Mouse (Mus musculus): ENCODE data around the gene Rbp3. TPM values are rescaled to one million over a fixed set of nuclear protein-coding genes. Genes with fewer than 3 reads are reported as not detected.
A peak's percentile ranks its signal among the peaks of the same experiment; 100 is the strongest.

Rbp3 gene
- polyA plus RNA-seq (2014; fragmentation: Nextera tagmentation; extraction: Ambion mirVana) = not detected in 2 replicates

GRCm38 (mm10) chr14:33953761-33954160 is at the start of gene Rbp3:
Rbp3 (plus strand) TSS chr14:33954003.
- H3K27ac ChIP-seq (ENCODE audit: low read depth, low read length) = no peak within 1 kb of the TSS
- H3K4me3 ChIP-seq (ENCODE audit: low read length) = no peak within 1 kb of the TSS
- WGBS = 86% methylated on average over 5 of the region's 5 CpGs
- H3K9me3 ChIP-seq (ENCODE audit: control insufficient read depth, low read length) = no peaks in the 10 kb centered on the region
- H3K4me2 ChIP-seq (replicated peaks; ENCODE audit: low read depth, low read length) = no peak within 1 kb of the TSS
- no peak for ATAC-seq (ENCODE audit: low FRiP score, low TSS enrichment)
- no peaks in the 10 kb centered on the region for H3K27me3 ChIP-seq (ENCODE audit: control insufficient read depth, insufficient read depth, low read length)
- no peak within 1 kb of the TSS for H3K9ac ChIP-seq (ENCODE audit: low read depth, low read length)
- no peaks in the 10 kb centered on the region for H3K4me1 ChIP-seq (ENCODE audit: control insufficient read depth, insufficient read depth, low read length)
- no peaks in the 10 kb centered on the region for H3K36me3 ChIP-seq (ENCODE audit: control insufficient read depth, insufficient read depth, low read length)

DNA sequence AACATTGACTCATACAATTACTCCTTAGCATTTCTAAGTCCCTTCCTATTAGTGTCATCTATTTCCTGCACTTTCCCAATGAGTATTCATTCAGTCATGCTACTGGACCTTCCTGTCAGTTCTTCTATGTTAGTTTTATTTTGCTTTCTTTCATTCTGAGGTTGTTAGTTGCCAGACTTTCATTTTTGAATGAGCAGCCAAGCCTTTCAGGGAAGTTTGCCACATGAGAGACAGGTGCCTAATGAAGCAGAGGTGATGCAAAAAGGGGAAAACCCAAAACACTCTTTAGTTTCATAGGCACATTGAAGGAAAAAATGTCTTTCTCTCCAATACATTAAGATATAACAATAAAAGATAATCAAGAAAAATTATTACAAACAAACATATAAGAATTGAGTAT is 49.0 kb upstream of the Rbp3 start:
- no peak overlapping the region for H3K4me3 ChIP-seq (ENCODE audit: low read length)
- no peaks in the 10 kb centered on the region for H3K9me3 ChIP-seq (ENCODE audit: control insufficient read depth, low read length)
- no peak for ATAC-seq (ENCODE audit: low FRiP score, low TSS enrichment)
- no peaks in the 10 kb centered on the region for H3K4me1 ChIP-seq (ENCODE audit: control insufficient read depth, insufficient read depth, low read length)
- H3K27ac ChIP-seq (ENCODE audit: low read depth, low read length) = no peak overlapping the region
- H3K4me2 ChIP-seq (replicated peaks; ENCODE audit: low read depth, low read length) = no peak overlapping the region
- H3K36me3 ChIP-seq (ENCODE audit: control insufficient read depth, insufficient read depth, low read length) = no peaks in the 10 kb centered on the region
- no peaks in the 10 kb centered on the region for H3K27me3 ChIP-seq (ENCODE audit: control insufficient read depth, insufficient read depth, low read length)
- no peak overlapping the region for H3K9ac ChIP-seq (ENCODE audit: low read depth, low read length)

- no peaks in the 10 kb centered on the region for H3K36me3 ChIP-seq (ENCODE audit: control insufficient read depth, insufficient read depth, low read length)
- no peak overlapping the region for H3K4me2 ChIP-seq (replicated peaks; ENCODE audit: low read depth, low read length)
- no peak overlapping the region for H3K9ac ChIP-seq (ENCODE audit: low read depth, low read length)
- no peaks in the 10 kb centered on the region for H3K9me3 ChIP-seq (ENCODE audit: control insufficient read depth, low read length)
- H3K4me3 ChIP-seq (ENCODE audit: low read length) = no peak overlapping the region
- peak; percentile 71 for ATAC-seq (ENCODE audit: low FRiP score, low TSS enrichment)
- no peak overlapping the region for H3K27ac ChIP-seq (ENCODE audit: low read depth, low read length)
- H3K4me1 ChIP-seq (ENCODE audit: control insufficient read depth, insufficient read depth, low read length) = no peaks in the 10 kb centered on the region
- WGBS = 15% methylated on average over 3 of the region's 3 CpGs
- H3K27me3 ChIP-seq (ENCODE audit: control insufficient read depth, insufficient read depth, low read length) = no peaks in the 10 kb centered on the region; the same call in 1 of the 2 replicates
Measured at GRCm38 (mm10) chr14:33913727-33914126, 40.1 kb upstream of the Rbp3 start.

DNA sequence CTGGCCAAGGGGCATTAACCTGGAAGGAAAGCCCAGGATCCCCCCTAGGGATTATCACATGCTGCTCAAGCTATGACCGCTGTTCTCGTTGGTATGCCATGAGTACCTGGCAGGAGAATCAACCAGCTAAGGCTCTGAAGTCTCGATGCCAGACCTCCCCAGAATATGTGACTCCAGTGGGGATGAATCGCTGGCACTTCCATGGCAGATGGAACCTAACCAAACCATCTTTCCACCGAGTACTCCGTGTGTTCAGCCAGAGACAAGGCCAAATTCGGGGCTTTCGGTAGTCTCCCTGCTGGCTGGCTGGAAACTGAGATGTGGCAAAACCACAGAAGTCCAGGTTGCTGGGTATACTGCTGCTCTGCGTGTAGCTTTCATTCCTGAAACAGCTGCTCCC is 39.6 kb upstream of the Rbp3 start:
- Histone ChIP-seq H3K27me3 (ENCODE audit: control insufficient read depth, insufficient read depth, low read length) (peaks cover under 1% of the 10 kb centered on the region; the same call in 1 of the 2 replicates), H3K27ac (ENCODE audit: low read depth, low read length) (no peak overlapping the region), H3K9me3 (ENCODE audit: control insufficient read depth, low read length) (no peaks in the 10 kb centered on the region), H3K9ac (ENCODE audit: low read depth, low read length) (no peak overlapping the region), H3K36me3 (ENCODE audit: control insufficient read depth, insufficient read depth, low read length) (no peaks in the 10 kb centered on the region), H3K4me1 (ENCODE audit: control insufficient read depth, insufficient read depth, low read length) (no peaks in the 10 kb centered on the region), H3K4me3 (ENCODE audit: low read length) (no peak overlapping the region), H3K4me2 (replicated peaks; ENCODE audit: low read depth, low read length) (no peak overlapping the region)
- 89% methylated on average over 9 of the region's 9 CpGs for WGBS
- ATAC-seq (ENCODE audit: low FRiP score, low TSS enrichment) = no peak

- Histone ChIP-seq H3K27me3 (ENCODE audit: control insufficient read depth, insufficient read depth, low read length) (peaks cover 54% of the 10 kb centered on the region), H3K4me2 (replicated peaks; ENCODE audit: low read depth, low read length) (no peak overlapping the region), H3K9ac (ENCODE audit: low read depth, low read length) (no peak overlapping the region), H3K9me3 (ENCODE audit: control insufficient read depth, low read length) (no peaks in the 10 kb centered on the region), H3K4me3 (ENCODE audit: low read length) (no peak overlapping the region), H3K36me3 (ENCODE audit: control insufficient read depth, insufficient read depth, low read length) (no peaks in the 10 kb centered on the region), H3K27ac (ENCODE audit: low read depth, low read length) (no peak overlapping the region), H3K4me1 (ENCODE audit: control insufficient read depth, insufficient read depth, low read length) (no peaks in the 10 kb centered on the region; the same call in 1 of the 2 replicates)
- no peak for ATAC-seq (ENCODE audit: low FRiP score, low TSS enrichment)
- 31% methylated on average over 14 of the region's 14 CpGs for WGBS
Measured at GRCm38 (mm10) chr14:33920727-33921559, 32.9 kb upstream of the Rbp3 start.

GRCm38 (mm10) chr14:33922771-33923167 is 31.0 kb upstream of the Rbp3 start:
- Histone ChIP-seq H3K4me2 (replicated peaks; ENCODE audit: low read depth, low read length) (peak overlapping the region; percentile 91), H3K36me3 (ENCODE audit: control insufficient read depth, insufficient read depth, low read length) (no peaks in the 10 kb centered on the region), H3K4me1 (ENCODE audit: control insufficient read depth, insufficient read depth, low read length) (no peaks in the 10 kb centered on the region; the same call in 1 of the 2 replicates), H3K27me3 (ENCODE audit: control insufficient read depth, insufficient read depth, low read length) (peaks cover 62% of the 10 kb centered on the region), H3K4me3 (ENCODE audit: low read length) (peak overlapping the region; percentile 65), H3K9ac (ENCODE audit: low read depth, low read length) (no peak overlapping the region), H3K27ac (ENCODE audit: low read depth, low read length) (no peak overlapping the region), H3K9me3 (ENCODE audit: control insufficient read depth, low read length) (no peaks in the 10 kb centered on the region)
- whole genome bisulfite sequencing = 10% methylated on average over 8 of the region's 8 CpGs
- ATAC-seq (ENCODE audit: low FRiP score, low TSS enrichment) = no peak

- under 1% methylated on average over 73 of the region's 85 CpGs for WGBS
- ATAC-seq (ENCODE audit: low FRiP score, low TSS enrichment) = peak; percentile 73
- Histone ChIP-seq H3K9me3 (ENCODE audit: control insufficient read depth, low read length) (no peaks in the 10 kb centered on the region), H3K4me2 (replicated peaks; ENCODE audit: low read depth, low read length) (peak within 1 kb of the TSS; percentile 91), H3K36me3 (ENCODE audit: control insufficient read depth, insufficient read depth, low read length) (no peaks in the 10 kb centered on the region), H3K27me3 (ENCODE audit: control insufficient read depth, insufficient read depth, low read length) (peaks cover 62% of the 10 kb centered on the region), H3K27ac (ENCODE audit: low read depth, low read length) (no peak within 1 kb of the TSS), H3K4me3 (ENCODE audit: low read length) (peak within 1 kb of the TSS; percentile 65), H3K9ac (ENCODE audit: low read depth, low read length) (peak within 1 kb of the TSS; percentile 54), H3K4me1 (ENCODE audit: control insufficient read depth, insufficient read depth, low read length) (no peaks in the 10 kb centered on the region; the same call in 1 of the 2 replicates)
Measured at GRCm38 (mm10) chr14:33923168-33924070, 30.4 kb upstream of the Rbp3 start, which contains the start of gene Gdf10. Gdf10 (plus strand) TSS chr14:33923587.

- ATAC-seq (ENCODE audit: low FRiP score, low TSS enrichment) = no peak
- Histone ChIP-seq H3K4me1 (ENCODE audit: control insufficient read depth, insufficient read depth, low read length) (no peaks in the 10 kb centered on the region), H3K4me2 (replicated peaks; ENCODE audit: low read depth, low read length) (no peak overlapping the region), H3K27me3 (ENCODE audit: control insufficient read depth, insufficient read depth, low read length) (peaks cover 26% of the 10 kb centered on the region), H3K9me3 (ENCODE audit: control insufficient read depth, low read length) (no peaks in the 10 kb centered on the region; the same call in 1 of the 2 replicates), H3K4me3 (ENCODE audit: low read length) (no peak overlapping the region), H3K27ac (ENCODE audit: low read depth, low read length) (no peak overlapping the region), H3K36me3 (ENCODE audit: control insufficient read depth, insufficient read depth, low read length) (no peaks in the 10 kb centered on the region), H3K9ac (ENCODE audit: low read depth, low read length) (no peak overlapping the region)
- 46% methylated on average over 17 of the region's 17 CpGs for WGBS
Measured at GRCm38 (mm10) chr14:33931853-33932252, 21.9 kb upstream of the Rbp3 start.

Data from kidney, embryonic 14.5 days (tissue).